Mouse (Mus musculus): ENCODE data around the gene Nfib. TPM values are rescaled to one million over a fixed set of nuclear protein-coding genes. Genes with fewer than 3 reads are reported as not detected.

Gene Nfib
- polyA plus RNA-seq, 1 experiment from 2014 or later, result 58.4 TPM

DNA sequence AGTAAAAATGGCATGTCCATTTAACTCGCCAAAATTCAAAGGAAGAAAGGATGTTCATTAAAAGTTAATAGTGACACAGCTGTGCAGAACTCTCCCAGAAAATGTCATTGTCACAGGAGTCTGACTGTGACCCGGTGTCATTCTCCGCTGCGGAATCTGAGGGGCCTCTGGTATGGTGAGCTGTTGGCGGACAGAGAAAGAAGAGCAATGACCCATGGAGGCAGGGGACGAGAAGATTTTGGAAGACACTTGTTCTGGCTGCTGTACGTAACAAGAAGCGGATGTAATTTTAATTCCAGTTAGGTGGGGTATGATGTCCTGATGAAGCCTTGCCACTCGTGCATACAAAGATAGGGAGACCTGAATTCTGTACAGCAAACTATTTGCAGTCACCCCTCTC lies 120.0 kb downstream of the Nfib start:
- no peak overlapping the region for H3K9ac ChIP-seq (ENCODE audit: low read length)
- ATAC-seq (replicated peaks; ENCODE audit: low FRiP score), result 0 out of 2 replicates have a peak, but pooled peaks have one; percentile 30

GRCm38 (mm10) chr4:82585056-82585455 lies 120.5 kb downstream of the Nfib start:
- no peak overlapping the region for H3K4me2 ChIP-seq (ENCODE audit: low read depth, low read length, severe bottlenecking)
- no peak overlapping the region for H3K9ac ChIP-seq (ENCODE audit: low read length)
- DNase-seq (ENCODE audit: low spot score) (peak; percentile 53), ATAC-seq (replicated peaks; ENCODE audit: low FRiP score) (no peak)
- no peak overlapping the region for H3K27ac ChIP-seq (ENCODE audit: low read depth, low read length)
- no peaks in the 10 kb centered on the region for H3K4me1 ChIP-seq (replicated peaks; ENCODE audit: control insufficient read depth, insufficient read depth, low read length)
- 45% methylated on average over 5 of the region's 5 CpGs for WGBS
- H3K4me3 ChIP-seq (ENCODE audit: low read depth, low read length), result no peak overlapping the region
- H3K27me3 ChIP-seq (ENCODE audit: control insufficient read depth, insufficient read depth, low read length), result no peaks in the 10 kb centered on the region
- no peaks in the 10 kb centered on the region for H3K9me3 ChIP-seq (ENCODE audit: control insufficient read depth, low read length)
- H3K36me3 ChIP-seq (ENCODE audit: control insufficient read depth, insufficient read depth, low read length), result no peaks in the 10 kb centered on the region

More for the DNA sequence above, 120.0 kb downstream of the Nfib start:
- Histone ChIP-seq H3K4me2 (ENCODE audit: low read depth, low read length, severe bottlenecking) (no peak overlapping the region), H3K36me3 (ENCODE audit: control insufficient read depth, insufficient read depth, low read length) (no peaks in the 10 kb centered on the region), H3K27me3 (ENCODE audit: control insufficient read depth, insufficient read depth, low read length) (no peaks in the 10 kb centered on the region), H3K9me3 (ENCODE audit: control insufficient read depth, low read length) (no peaks in the 10 kb centered on the region), H3K27ac (ENCODE audit: low read depth, low read length) (no peak overlapping the region), H3K4me3 (ENCODE audit: low read depth, low read length) (no peak overlapping the region), H3K4me1 (replicated peaks; ENCODE audit: control insufficient read depth, insufficient read depth, low read length) (no peaks in the 10 kb centered on the region)
- WGBS, result 54% methylated on average over 9 of the region's 9 CpGs
- no peak for DNase-seq (ENCODE audit: low spot score)

GRCm38 (mm10) chr4:82584548-82584947 lies 121.0 kb downstream of the Nfib start:
- Histone ChIP-seq H3K36me3 (ENCODE audit: control insufficient read depth, insufficient read depth, low read length) (no peaks in the 10 kb centered on the region), H3K4me3 (ENCODE audit: low read depth, low read length) (no peak overlapping the region), H3K9me3 (ENCODE audit: control insufficient read depth, low read length) (no peaks in the 10 kb centered on the region), H3K9ac (ENCODE audit: low read length) (no peak overlapping the region), H3K27ac (ENCODE audit: low read depth, low read length) (no peak overlapping the region), H3K4me2 (ENCODE audit: low read depth, low read length, severe bottlenecking) (no peak overlapping the region), H3K27me3 (ENCODE audit: control insufficient read depth, insufficient read depth, low read length) (no peaks in the 10 kb centered on the region), H3K4me1 (replicated peaks; ENCODE audit: control insufficient read depth, insufficient read depth, low read length) (no peaks in the 10 kb centered on the region)
- peak; percentile 56; the same call in 1 of the 2 replicates for ATAC-seq (replicated peaks; ENCODE audit: low FRiP score)
- 27% methylated on average over 4 of the region's 4 CpGs for WGBS
- peak; percentile 60 for DNase-seq (ENCODE audit: low spot score)

DNA sequence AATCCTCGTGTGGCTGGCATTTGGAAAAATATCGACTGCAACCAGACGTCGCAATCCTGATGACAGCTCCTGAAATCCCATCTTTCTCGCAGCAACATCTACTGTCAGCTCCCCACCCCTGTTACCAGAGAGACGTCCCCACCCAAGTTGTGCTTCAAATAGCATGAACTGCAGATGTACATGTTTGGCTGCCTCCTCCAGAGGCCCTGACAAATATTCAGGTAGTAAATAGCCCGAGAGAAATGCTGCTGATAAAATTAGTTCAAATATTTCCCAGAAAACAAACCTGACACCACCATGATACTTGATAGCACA lies 132.3 kb downstream of the Nfib start:
- Histone ChIP-seq H3K9ac (ENCODE audit: low read length) (no peak overlapping the region), H3K27me3 (ENCODE audit: control insufficient read depth, insufficient read depth, low read length) (no peaks in the 10 kb centered on the region), H3K4me1 (replicated peaks; ENCODE audit: control insufficient read depth, insufficient read depth, low read length) (no peaks in the 10 kb centered on the region), H3K9me3 (ENCODE audit: control insufficient read depth, low read length) (no peaks in the 10 kb centered on the region), H3K4me2 (ENCODE audit: low read depth, low read length, severe bottlenecking) (no peak overlapping the region), H3K4me3 (ENCODE audit: low read depth, low read length) (no peak overlapping the region), H3K27ac (ENCODE audit: low read depth, low read length) (no peak overlapping the region), H3K36me3 (ENCODE audit: control insufficient read depth, insufficient read depth, low read length) (no peaks in the 10 kb centered on the region)
- no peak for ATAC-seq (replicated peaks; ENCODE audit: low FRiP score)
- no peak for DNase-seq (ENCODE audit: low spot score)
- WGBS, result 88% methylated on average over 7 of the region's 7 CpGs

- Histone ChIP-seq H3K4me1 (replicated peaks; ENCODE audit: control insufficient read depth, insufficient read depth, low read length) (no peaks in the 10 kb centered on the region), H3K4me2 (ENCODE audit: low read depth, low read length, severe bottlenecking) (no peak overlapping the region)
- DNase-seq (ENCODE audit: low spot score), result no peak
These were observed 132.9 kb downstream of the Nfib start for GRCm38 (mm10) chr4:82572410-82573290.

DNA sequence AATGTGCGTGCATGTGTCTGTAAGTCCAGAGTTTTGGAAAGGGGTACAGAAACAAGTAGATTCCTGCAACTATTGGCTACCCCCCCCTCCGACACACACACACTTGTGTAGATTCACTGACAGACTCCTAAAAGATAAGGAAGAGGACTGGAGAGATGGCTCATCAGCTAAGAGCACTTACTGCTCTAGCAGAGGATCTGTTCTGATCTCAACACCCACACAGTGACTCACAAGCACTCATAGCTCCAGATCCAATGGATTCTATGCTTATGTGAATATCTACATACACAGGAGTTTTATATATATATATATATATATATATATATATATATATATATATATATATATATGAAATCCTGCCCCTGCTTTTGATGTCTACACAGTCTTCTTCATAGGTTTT lies 146.7 kb downstream of the Nfib start:
- ATAC-seq (replicated peaks; ENCODE audit: low FRiP score) (no peak), DNase-seq (ENCODE audit: low spot score) (no peak)
- H3K4me1 ChIP-seq (replicated peaks; ENCODE audit: control insufficient read depth, insufficient read depth, low read length), result no peaks in the 10 kb centered on the region
- no peaks in the 10 kb centered on the region for H3K36me3 ChIP-seq (ENCODE audit: control insufficient read depth, insufficient read depth, low read length)
- no peaks in the 10 kb centered on the region for H3K9me3 ChIP-seq (ENCODE audit: control insufficient read depth, low read length)
- H3K4me3 ChIP-seq (ENCODE audit: low read depth, low read length), result no peak overlapping the region
- no peaks in the 10 kb centered on the region for H3K27me3 ChIP-seq (ENCODE audit: control insufficient read depth, insufficient read depth, low read length)
- H3K27ac ChIP-seq (ENCODE audit: low read depth, low read length), result no peak overlapping the region
- no peak overlapping the region for H3K4me2 ChIP-seq (ENCODE audit: low read depth, low read length, severe bottlenecking)
- WGBS, result 93% methylated on average over 2 of the region's 2 CpGs
- no peak overlapping the region for H3K9ac ChIP-seq (ENCODE audit: low read length)

More at GRCm38 (mm10) chr4:82572410-82573290, 132.9 kb downstream of the Nfib start:
- no peaks in the 10 kb centered on the region for H3K36me3 ChIP-seq (ENCODE audit: control insufficient read depth, insufficient read depth, low read length)
- no peak overlapping the region for H3K27ac ChIP-seq (ENCODE audit: low read depth, low read length)
- ATAC-seq (replicated peaks; ENCODE audit: low FRiP score), result no peak
- H3K27me3 ChIP-seq (ENCODE audit: control insufficient read depth, insufficient read depth, low read length), result no peaks in the 10 kb centered on the region
- H3K4me3 ChIP-seq (ENCODE audit: low read depth, low read length), result no peak overlapping the region
- WGBS, result 76% methylated on average over 13 of the region's 13 CpGs
- H3K9ac ChIP-seq (ENCODE audit: low read length), result no peak overlapping the region
- no peaks in the 10 kb centered on the region for H3K9me3 ChIP-seq (ENCODE audit: control insufficient read depth, low read length)

GRCm38 (mm10) chr4:82555673-82556171 lies 149.8 kb downstream of the Nfib start:
- DNase-seq (ENCODE audit: low spot score) (no peak), ATAC-seq (replicated peaks; ENCODE audit: low FRiP score) (no peak)
- no peaks in the 10 kb centered on the region for H3K9me3 ChIP-seq (ENCODE audit: control insufficient read depth, low read length)
- H3K9ac ChIP-seq (ENCODE audit: low read length), result no peak overlapping the region
- H3K4me3 ChIP-seq (ENCODE audit: low read depth, low read length), result no peak overlapping the region
- no peak overlapping the region for H3K4me2 ChIP-seq (ENCODE audit: low read depth, low read length, severe bottlenecking)
- no peaks in the 10 kb centered on the region for H3K27me3 ChIP-seq (ENCODE audit: control insufficient read depth, insufficient read depth, low read length)
- H3K4me1 ChIP-seq (replicated peaks; ENCODE audit: control insufficient read depth, insufficient read depth, low read length), result no peaks in the 10 kb centered on the region
- 82% methylated on average over 16 of the region's 16 CpGs for WGBS
- no peaks in the 10 kb centered on the region for H3K36me3 ChIP-seq (ENCODE audit: control insufficient read depth, insufficient read depth, low read length)
- no peak overlapping the region for H3K27ac ChIP-seq (ENCODE audit: low read depth, low read length)

- Histone ChIP-seq H3K9me3 (ENCODE audit: control insufficient read depth, low read length) (no peaks in the 10 kb centered on the region), H3K27me3 (ENCODE audit: control insufficient read depth, insufficient read depth, low read length) (no peaks in the 10 kb centered on the region), H3K4me1 (replicated peaks; ENCODE audit: control insufficient read depth, insufficient read depth, low read length) (no peaks in the 10 kb centered on the region), H3K9ac (ENCODE audit: low read length) (no peak overlapping the region), H3K36me3 (ENCODE audit: control insufficient read depth, insufficient read depth, low read length) (no peaks in the 10 kb centered on the region), H3K27ac (ENCODE audit: low read depth, low read length) (no peak overlapping the region), H3K4me2 (ENCODE audit: low read depth, low read length, severe bottlenecking) (no peak overlapping the region), H3K4me3 (ENCODE audit: low read depth, low read length) (no peak overlapping the region)
- WGBS, result 91% methylated on average over 3 of the region's 3 CpGs
- ATAC-seq (replicated peaks; ENCODE audit: low FRiP score) (no peak), DNase-seq (ENCODE audit: low spot score) (no peak)
These were observed 151.9 kb downstream of the Nfib start for GRCm38 (mm10) chr4:82553658-82554057.

DNA sequence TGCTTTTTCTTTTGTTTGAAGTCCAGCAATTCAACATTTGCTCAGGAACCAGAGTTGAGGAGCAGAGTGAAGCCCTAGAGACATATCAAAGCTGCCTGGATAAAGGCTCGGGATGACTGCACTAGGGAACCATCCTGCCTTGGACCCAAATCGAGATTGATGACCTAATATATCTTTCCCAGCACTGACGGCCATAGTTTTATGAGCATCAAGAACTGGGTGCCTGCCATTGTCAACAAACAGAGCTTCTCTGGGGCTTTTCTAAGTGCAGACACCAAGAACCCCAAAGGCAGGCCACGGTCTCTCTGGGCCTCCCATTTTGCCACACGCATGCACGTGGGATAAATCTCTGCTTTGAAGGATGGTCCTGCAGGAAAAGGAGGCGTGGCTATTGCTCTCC lies 153.3 kb downstream of the Nfib start:
- no peak for DNase-seq (ENCODE audit: low spot score)
- Histone ChIP-seq H3K4me1 (replicated peaks; ENCODE audit: control insufficient read depth, insufficient read depth, low read length) (no peaks in the 10 kb centered on the region), H3K36me3 (ENCODE audit: control insufficient read depth, insufficient read depth, low read length) (no peaks in the 10 kb centered on the region), H3K9me3 (ENCODE audit: control insufficient read depth, low read length) (no peaks in the 10 kb centered on the region), H3K4me2 (ENCODE audit: low read depth, low read length, severe bottlenecking) (no peak overlapping the region), H3K4me3 (ENCODE audit: low read depth, low read length) (no peak overlapping the region), H3K27me3 (ENCODE audit: control insufficient read depth, insufficient read depth, low read length) (no peaks in the 10 kb centered on the region), H3K27ac (ENCODE audit: low read depth, low read length) (no peak overlapping the region), H3K9ac (ENCODE audit: low read length) (no peak overlapping the region)
- 86% methylated on average over 7 of the region's 7 CpGs for WGBS
- ATAC-seq (replicated peaks; ENCODE audit: low FRiP score), result no peak
